Mouse (Mus musculus) c-Kit-negative CD71-positive TER-119-positive erythroid progenitor cells, embryonic 14.5 days (primary cell): ENCODE measurements at regions not wholly inside any gene's neighbourhood (a gene's known extent, or its start where the extent isn't known, plus 50 kb on each side); places are given as distances from the start of the nearest gene placed in this dataset.

Experiments used
- DNase-seq: peaks from one replicate; pipeline ENCODE4 v3.0.0-alpha.2; 2013; ENCODE audit warnings: low read depth, low spot score

DNA sequence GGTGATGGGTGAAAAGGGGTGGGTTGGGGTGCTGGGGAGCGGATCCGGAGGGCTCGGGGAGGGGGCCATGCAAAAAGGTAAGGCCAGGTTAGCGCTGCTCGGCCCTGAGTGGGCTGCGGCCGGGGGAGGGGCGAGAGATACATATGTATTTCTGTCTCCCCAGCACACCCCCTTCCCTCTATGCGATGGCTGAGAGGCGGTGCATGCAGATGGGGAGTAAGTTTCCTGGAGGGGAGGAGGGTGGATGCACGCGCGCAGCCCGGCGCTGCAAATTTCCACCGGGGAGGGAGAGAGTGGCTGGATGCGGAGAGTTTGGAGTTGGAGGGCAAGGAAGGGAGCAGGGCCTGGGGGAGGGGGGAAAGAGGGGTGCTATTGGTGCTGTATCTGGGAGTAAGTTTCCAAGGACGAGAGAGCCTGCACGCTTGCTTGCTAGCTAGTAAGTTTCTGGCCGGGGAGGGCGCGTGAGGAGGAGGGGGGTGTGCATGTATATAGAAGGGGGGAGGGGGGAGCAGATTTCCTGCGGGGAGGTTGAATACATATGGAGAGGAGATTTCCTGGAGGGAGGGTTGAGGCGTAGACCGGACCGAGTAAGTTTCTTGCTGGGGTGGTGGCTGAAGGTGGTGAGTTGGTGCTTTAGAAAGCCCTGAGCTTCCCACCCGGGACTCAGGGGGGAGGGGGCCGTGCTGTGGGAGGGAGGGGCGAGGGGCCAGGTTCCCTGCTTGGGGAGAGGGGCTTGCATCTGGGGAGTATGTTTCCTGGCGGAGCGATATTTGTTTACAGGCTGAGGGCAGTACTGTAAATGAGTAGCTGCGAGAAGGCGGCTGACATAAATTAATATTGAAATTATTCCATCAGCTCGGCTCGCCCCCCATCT lies 130.8 kb upstream of the Ubr2 start:
- no peak for DNase-seq

DNA sequence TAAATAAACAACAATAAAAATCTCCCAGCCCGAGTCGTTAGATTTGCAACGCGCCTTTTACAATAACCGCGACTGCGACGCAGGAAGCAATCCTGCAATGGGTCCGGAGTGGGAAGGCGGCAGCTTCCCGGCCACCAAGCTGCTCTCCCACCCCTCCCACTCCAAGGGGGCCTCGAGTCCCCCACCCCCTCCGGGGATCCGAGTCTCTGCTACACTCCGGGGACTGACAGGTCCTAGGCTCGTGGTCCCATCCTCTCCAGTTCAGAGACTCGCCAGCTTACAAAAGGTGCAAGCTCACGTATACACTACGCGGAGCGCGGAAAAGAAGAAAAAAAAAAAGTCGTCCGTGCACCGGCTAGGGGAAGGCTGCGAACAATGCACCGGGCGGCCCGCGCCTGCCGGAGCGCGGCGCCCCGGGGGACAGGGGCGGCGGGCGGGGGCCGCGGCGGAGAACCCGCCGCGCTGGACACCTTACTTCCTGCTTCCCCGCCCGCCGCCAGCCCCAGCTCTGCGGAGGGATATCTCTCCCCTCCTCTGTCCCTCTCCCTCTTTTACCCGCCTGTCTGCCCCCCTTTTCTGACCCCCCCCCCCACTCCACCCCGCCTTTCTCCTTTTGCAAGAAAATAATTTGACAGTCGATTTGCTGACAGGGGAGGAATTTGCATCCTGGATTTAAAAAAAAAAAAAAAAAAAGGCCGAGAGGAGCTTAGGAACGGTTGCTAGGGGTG lies 130.0 kb upstream of the Ubr2 start:
- DNase-seq: no peak

DNA sequence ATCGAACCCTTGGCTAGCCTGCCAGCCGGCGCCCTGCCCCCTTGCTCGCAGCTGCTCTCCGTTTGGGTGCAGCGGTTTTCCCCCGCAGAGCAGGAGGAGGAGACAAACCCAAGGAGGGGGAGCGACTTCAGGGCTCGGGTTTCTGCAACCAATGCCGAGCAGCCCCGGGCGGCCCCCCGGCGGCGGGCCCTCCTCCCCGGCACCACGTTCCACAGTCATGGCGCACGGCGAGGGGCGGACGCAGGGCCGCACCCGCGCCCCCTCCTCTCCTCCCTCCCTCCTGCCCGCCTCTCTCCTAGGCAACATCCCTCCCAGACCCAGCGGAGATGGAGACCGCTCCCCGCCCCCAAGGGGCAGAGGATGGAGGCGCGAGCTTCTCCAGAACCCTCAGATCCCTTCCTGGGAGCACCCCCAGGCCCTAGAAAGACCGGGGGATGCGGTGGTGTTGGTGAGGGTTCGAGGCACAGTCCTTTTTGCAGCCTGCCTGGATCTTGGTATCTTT lies 129.4 kb upstream of the Ubr2 start:
- no peak for DNase-seq

DNA sequence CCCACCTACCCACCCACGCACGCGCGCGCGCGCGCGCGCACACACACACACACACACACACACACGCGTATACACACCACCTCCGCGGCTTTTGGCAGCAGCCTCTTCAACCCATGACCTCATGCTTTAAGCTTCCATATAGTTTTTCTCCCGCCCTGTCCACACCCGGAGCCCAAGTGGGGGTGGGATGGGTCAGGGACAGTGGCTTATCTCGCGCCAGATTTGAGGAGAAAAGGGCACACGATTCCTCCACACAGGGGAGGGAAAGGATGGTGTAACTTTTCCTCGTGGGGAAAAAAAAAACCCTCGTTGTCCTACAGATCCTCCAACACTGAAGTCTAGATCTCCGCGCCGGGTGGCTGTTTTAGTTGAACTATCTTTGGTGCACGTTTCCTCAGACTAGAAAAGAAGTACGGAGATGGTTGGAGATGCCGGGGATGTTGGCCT lies 128.8 kb upstream of the Ubr2 start:
- no peak for DNase-seq

DNA sequence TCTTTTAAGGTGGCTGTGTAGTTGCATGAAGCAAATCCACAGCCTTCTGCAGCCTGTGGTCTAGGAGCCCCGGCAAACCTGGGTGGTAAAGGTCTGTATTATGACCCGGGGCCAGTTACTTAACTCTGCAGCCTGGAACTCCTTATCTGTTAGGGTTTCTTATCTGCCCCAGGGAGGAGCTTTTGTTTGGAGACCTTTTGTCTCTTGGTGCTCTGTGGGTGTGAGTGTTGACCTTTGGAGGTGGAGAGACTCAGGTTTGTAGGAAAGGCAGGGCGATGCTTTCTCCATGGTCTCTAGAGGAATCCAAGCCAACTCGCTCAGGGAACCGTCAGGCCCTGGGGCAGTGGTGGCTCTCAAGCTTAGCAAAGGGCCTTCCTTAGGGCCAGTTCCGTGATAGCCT lies 127.8 kb upstream of the Ubr2 start:
- no peak for DNase-seq

DNA sequence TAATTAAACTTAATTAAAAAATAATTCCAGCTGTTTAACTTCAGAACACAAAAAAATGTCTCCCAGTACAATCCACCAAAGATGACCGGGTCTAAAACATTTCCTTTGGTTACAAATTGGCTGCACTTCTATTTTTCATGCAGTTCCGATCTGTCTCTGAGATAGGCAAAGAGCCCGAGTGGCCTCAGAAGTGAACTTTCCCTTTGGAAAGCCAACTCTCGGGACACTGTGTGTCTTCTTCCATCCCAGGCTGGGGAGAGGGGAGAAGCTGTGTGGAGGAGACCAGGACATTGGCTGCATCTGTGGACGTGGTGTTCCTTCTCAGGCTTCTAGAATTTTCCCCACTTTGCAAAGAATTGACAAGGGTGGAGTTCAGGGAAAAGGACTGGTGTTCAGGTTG lies 125.0 kb upstream of the Ubr2 start:
- no peak for DNase-seq

DNA sequence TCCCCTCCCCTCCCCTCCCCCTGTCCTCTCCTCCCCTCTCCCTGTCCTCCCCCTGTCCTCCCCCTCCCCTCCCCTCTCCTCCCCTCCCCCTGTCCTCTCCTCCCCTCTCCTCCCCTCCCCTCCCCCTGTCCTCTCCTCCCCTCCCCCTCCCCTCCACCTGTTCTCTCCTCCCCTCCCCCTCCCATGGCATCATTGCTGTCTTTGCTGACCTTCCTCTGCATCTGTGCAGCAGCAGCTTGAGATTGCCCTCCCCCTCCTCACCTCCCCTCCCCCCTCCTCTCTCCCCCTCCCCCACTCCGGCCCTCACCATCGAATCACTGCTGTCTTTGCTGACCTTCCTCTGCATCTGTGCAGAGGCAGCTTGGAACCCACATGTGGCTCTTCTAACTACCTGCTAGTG lies 123.4 kb upstream of the Ubr2 start:
- no peak for DNase-seq

DNA sequence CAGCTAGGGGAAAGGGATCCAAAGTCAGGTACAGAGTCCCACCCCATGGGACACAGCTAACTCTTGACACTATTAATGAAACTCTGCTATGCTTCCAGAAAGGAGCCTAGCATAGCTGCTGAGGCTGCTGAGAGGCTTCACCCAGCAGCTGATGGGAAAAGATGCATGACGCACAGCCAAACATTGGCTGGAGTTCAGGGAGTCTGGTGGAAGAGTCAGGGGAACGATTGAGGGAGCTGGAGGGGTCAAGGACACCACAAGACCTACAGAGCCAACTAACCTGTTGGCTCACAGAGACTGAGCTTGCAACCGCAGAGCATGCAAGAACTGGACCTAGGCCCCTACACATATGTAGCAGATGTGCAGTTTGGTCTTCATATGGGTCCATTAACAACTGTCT lies 117.2 kb upstream of the Ubr2 start:
- no peak for DNase-seq

DNA sequence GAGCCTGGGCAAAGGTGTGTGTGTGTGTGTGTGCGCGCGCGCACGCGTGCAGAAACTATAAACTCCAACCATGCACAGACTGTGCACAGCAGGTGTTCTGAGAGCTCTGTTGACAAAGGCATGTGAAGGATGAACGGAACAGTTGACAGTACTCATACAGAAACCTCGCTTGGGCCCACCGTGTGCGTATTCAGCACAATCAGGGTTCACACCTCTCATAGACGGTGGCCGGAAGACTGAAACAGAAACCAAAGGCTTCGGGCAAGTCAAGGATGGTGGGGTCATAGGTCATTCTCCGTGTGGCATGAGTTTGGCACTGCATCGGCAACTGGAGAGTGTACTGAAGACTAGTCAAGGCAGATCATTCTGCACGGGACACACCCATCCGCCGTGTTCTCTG lies 113.2 kb upstream of the Ubr2 start:
- DNase-seq: no peak

DNA sequence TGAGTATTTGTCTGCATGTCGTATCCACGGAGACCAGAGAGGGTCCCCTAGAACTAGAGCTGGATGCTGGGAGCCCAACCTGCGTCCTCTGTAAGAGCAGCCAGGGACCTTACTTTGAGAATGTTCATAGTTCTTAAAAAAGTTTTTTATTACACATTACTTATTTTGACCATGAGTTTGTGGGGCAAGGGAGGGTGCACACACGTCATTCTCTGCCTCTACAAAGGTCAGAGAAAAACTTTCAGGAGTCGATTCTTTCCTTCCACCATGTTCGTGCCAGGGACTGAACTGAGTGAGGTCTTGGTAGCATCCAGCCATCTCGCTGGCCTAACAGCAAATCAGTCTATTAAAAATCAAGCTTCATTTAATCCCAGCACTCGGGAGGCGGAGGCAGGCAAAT lies 111.9 kb upstream of the Ubr2 start:
- no peak for DNase-seq

DNA sequence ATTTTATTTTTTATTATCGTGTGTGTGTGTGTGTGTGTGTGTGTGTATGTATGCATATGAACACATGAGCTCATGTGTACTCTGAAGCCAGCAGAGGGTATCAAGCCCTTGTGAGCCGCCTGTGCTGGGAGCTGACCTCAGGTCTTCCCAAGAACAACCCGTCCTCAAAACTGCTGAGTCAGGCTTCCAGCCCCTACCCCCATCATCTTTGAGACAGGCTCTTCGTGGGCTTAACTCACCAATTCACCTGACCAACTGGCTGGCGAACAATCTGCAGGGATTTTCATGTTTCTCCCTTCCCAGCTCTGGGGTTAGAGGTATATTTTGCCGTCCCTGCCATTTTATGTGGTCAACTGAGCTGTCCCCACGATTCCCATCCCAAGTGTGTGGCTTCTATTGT lies 107.7 kb upstream of the Ubr2 start:
- no peak for DNase-seq

DNA sequence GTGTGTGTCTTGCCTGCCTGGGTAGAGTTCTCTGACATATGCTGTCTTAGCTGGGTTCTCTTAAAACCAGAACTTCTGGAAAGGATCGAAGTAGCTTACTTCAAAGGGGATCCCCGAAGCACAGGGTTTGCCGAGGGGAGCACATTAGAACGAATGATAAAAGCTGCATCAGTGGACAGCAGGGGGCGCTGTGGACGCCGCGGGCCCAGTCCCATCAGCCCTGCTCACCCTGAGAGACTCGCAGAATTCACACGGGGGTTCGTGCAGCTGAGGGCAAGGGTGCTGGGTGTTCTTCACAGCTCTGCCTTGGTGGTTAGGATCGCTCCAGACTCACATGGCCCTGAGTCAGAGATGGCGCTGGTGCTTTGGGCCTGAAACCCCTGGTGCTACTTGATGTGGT lies 105.4 kb upstream of the Ubr2 start:
- no peak for DNase-seq

DNA sequence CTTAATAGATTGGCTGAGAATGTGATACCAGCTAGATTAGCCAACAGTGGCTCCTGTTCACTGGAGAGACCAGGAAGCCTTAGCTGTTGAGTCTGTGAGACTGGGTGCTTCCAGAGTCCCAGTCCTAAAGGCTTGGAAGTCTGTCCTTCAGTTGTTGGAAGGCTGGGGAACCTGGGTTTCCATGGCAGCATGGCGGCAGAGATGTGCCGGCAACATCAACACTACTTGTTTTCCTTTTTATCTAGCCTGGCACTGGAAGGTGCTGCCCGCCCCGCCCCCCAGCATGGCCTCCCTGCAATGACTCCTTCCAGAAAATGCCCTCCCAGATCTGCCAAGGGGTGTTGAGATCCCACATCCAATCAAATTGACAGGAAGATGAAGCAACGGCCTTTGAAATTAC lies 104.8 kb upstream of the Ubr2 start:
- no peak for DNase-seq

DNA sequence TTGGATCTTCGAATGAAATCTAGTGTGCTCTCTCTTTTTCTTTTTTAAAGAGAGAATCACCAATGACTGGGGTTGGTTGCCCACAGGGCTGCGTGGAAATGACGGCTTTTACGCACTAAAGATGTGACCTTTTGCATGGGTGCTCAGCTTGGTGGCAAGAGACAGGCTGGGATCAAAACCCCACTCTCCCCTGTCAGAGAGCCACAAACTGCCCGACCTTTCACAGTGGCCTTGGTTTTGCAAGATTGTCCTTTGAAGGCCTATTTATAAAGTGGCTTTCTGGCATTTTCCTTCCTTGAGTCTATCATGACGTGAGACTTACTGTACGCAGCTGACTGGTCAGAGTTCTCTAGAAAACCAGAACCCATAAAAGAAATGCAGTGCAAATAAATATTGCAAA lies 104.4 kb upstream of the Ubr2 start:
- DNase-seq: no peak

DNA sequence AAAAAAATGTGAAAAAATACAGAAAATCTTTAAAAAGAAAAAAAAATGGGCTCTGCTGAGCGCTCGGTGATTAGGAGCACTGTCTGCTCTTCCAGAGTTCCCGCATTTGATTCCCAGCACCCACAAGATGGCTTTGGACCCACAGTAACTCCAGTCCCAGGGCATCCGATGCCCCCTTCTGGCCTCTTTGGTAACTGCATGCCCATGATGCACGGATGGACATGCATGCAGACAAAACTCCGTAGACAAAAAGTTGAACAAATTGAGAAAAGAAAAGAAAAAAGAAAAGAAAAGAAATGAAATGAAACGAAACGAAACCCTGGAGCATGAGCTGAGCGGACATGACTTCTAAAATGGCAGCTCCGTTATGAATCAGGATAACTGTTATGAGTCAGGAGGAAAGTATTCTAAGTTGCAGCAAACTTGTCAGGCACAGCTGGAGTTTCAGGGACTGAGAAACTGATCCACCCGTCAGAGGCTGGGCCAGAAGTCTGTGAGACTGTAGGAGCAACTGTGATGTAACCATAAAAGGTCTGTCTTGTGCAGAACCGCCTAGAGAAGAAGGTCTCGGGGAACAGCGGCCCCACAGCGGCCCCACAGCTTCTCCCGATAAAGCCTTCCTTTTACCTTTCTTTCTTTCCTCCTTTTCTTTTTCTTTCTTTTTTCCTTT lies 102.3 kb upstream of the Ubr2 start:
- DNase-seq: no peak

DNA sequence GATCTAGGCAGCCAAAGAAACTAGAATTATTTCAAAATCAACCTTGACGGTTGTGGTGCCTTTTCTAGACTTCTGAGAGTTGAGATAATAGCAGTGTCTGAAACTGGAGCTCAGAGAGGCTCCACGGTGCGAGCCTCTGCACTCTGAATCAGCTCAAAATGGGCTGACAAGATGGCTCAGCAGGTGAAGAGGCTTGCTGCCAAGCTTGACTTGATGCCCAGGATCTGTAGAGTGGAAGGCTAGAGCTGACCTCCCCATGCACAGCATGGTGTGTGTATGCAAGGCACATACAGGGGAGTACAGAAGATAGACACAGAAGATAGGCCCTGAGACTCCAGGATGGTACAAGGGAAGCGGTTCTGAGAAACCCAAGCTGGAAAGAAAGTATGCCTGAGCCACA lies 100.5 kb upstream of the Ubr2 start:
- DNase-seq: no peak

DNA sequence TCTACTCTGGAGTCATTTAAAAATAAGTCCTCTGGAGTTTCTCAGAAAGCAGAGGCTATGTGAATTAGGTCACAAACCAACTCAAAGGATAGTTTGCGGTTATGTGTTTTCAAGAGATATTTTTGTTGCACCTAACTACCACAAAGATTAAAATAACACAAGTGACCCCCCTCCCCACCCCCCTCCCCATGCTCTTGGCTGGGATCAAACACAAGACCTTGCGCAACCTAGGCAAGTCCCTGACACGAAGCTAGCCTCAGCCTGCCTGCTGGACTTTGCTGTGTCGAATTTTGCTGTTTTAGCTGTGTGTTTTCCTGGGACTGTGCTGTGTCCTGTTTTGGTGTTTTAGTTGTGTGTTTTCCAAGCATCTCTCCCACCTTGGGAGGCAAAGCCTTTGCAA lies 94.0 kb upstream of the Ubr2 start:
- DNase-seq: no peak

DNA sequence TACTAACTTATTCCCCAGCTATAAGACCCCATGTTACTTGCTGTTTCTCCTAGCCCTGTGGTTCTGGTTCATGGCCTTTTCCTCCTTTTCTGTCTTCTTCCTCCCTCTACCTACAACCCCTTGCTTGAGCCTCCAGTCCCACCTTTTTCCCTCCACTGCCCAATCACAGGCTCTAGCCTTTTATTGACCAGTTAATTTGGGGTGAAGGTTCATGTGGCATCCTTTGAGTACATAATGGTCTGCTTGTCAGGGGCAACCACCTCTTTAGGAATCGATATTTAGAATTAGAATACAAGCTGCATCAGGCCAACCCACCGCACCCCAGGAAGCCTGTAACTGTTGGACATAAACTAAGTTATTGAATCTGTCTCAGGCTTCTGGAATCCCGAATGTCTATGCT lies 84.8 kb upstream of the Ubr2 start:
- DNase-seq: no peak

DNA sequence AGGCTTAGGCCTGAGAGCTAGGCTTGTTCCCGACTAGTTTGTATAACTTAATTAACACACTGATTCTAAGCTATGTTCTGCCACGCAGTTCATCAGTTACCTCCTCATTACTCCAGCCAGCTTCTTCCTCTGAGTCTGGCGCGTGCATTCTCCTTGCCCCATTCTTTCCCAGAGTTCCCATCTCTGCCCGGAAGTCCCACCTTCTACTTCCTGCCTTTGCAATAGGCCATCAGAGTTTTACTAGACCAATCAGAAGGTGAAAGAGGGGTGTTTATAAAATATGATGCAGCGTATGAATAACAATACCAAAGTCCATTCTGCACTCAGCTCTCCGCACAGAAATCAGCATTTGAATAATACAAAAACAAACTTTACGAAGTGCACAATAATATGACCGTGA lies 81.7 kb upstream of the Ubr2 start:
- DNase-seq: no peak

DNA sequence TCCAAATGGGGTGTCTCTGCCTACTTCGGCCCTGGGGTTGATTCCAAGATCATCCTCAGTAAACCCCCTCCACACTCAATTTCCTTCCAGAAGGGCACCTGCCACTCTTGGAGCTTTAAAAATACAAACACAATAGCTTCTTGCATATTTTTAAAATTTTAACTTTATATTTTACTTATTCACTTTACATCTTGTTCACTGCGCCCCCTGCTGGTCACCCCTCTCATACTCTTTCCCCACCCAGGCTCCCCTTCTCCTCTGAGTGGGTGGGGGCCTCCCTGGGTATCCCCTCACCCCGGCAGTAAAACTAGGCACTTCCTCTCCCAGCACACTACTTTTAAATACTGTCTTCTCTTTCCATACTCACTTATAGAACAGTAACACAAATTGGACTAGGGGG lies 79.4 kb upstream of the Ubr2 start:
- no peak for DNase-seq

DNA sequence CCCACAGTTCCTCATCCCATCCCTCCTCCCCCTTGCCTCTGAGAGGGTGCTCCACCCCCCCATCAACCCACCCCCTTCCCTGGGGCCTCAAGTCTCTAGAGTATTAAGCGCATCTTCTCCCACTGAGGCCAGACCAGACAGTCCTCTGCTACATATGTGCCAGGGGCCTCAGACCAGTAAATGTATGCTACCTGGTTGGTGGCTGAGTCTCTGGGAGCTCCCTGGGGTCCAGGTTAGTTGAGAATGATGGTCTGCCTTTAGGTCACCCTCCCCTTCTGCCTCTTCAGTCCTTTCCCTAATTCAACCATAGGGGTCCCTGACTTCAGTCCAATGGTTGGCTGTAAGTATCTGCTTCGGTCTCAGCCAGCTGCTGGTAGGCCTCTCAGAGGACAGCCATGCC lies 58.9 kb upstream of the Ubr2 start:
- DNase-seq: no peak

DNA sequence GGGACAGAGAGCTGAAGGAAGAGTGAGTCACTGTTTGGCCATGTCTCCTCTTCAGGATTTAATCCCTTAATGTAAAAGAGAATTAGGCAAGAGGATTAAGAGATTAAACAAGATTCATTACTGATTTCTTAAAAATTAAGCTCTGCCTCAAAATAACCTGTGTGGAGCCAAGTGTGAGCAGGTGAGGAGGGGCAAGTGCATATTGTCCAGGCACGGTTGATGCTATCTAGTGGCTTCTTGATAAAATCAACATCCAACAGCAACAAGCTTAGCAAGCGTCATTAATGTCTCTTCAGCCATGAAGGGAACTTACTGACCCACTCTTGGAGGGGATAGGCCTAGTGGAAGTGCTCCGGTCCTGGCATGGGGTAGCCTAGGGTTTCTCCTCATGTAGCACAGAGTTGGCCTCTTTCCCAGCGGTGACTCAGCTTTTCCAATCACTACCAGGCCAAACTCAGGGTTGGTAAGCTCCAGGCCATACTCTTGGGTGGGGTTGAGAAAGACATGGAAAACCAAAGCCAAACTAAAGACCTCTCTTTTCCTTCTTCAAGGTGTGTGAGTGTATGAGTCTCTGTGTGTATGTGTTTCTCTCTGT lies 55.0 kb upstream of the Ubr2 start:
- DNase-seq: no peak
